Mouse (Mus musculus): ENCODE results near the gene Gpr142. TPM values are rescaled to one million over a fixed set of nuclear protein-coding genes. Genes with fewer than 3 reads are reported as not detected.

Gene Gpr142
- total RNA-seq, 2 experiments from 2014 or later, result not detected

Other genes starting within 250 kb of the Gpr142 start
- 100 to 1,000 TPM; 832 to 884 TPM for gene Rpl38, start 130.4 kb upstream of the Gpr142 start, total RNA-seq (2021)
- 10 to 100 TPM; 32.9 to 48.2 TPM for gene Ttyh2, start 123.5 kb upstream of the Gpr142 start, total RNA-seq (2021)
- gene Dnaic2, start 71.5 kb upstream of the Gpr142 start, total RNA-seq (2021), result under 1 TPM; 0.49 to 0.68 TPM
- 1 to 10 TPM; 1.3 to 4.2 TPM for gene Kif19a, start 33.5 kb upstream of the Gpr142 start, total RNA-seq (2021)
- 1 to 10 TPM in 1 of 2 experiments, under 1 TPM in 1; 0.38 to 1.1 TPM for gene Btbd17, start 3.0 kb upstream of the Gpr142 start, total RNA-seq (2021)
- gene Gprc5c, start 52.2 kb downstream of the Gpr142 start, total RNA-seq (2021), result 10 to 100 TPM; 39.1 to 43.0 TPM
- under 1 TPM; 0.55 to 0.84 TPM for gene Cd300a, start 91.1 kb downstream of the Gpr142 start, total RNA-seq (2021)
- under 1 TPM; 0.13 to 0.78 TPM for gene Cd300lb, start 135.5 kb downstream of the Gpr142 start, total RNA-seq (2021)
- gene Cd300c, start 170.2 kb downstream of the Gpr142 start, total RNA-seq (2021), result not detected
- gene Cd300ld, start 191.0 kb downstream of the Gpr142 start, total RNA-seq (2021), result under 1 TPM; 0.24 to 0.37 TPM
- under 1 TPM; 0.64 to 0.84 TPM for gene Cd300c2, start 203.0 kb downstream of the Gpr142 start, total RNA-seq (2021)
- not detected for gene Cd300ld2, start 217.3 kb downstream of the Gpr142 start, total RNA-seq (2021)
- 1 to 10 TPM in 1 of 2 experiments, not detected in 1; 1.1 TPM for gene Cd300ld4, start 228.1 kb downstream of the Gpr142 start, total RNA-seq (2021)
- 1 to 10 TPM in 1 of 2 experiments, not detected in 1; 3.3 TPM for gene Cd300ld5, start 238.8 kb downstream of the Gpr142 start, total RNA-seq (2021)
- 1 to 10 TPM in 1 of 2 experiments, not detected in 1; 3.1 TPM for gene Cd300ld3, start 249.5 kb downstream of the Gpr142 start, total RNA-seq (2021)